Mouse (Mus musculus): ENCODE measurements around the gene Fto.

- no peak for TF ChIP-seq KAT2A (IDR thresholded peaks at IDR 0.05; ENCODE audit: insufficient replicate concordance, low read length)
- TF ChIP-seq MEF2A (IDR thresholded peaks at IDR 0.05; ENCODE audit: borderline replicate concordance, low read depth, low read length) = no peak
- TF ChIP-seq GABPA (IDR thresholded peaks at IDR 0.05; ENCODE audit: insufficient replicate concordance, low read depth, low read length) = no peak
- TF ChIP-seq ZNF384 (IDR thresholded peaks at IDR 0.05; ENCODE audit: low read depth, low read length) = no peak
- no peak for TF ChIP-seq CTCF (conservative IDR thresholded peaks at IDR 0.05 in 1 of 2, IDR thresholded peaks at IDR 0.05 in 1 of 2; ENCODE audit: low read depth in 2 of 2, low read length in 2 of 2)
- TF ChIP-seq NRF1 (IDR thresholded peaks at IDR 0.05; ENCODE audit: low read depth, low read length) = no peak
- no peak for TF ChIP-seq SMC3 (IDR thresholded peaks at IDR 0.05; ENCODE audit: low read depth, low read length)
- TF ChIP-seq ZC3H11A (IDR thresholded peaks at IDR 0.05; ENCODE audit: low read depth, low read length) = no peak
- TF ChIP-seq MAFK (IDR thresholded peaks at IDR 0.05; ENCODE audit: insufficient replicate concordance, low read length) = no peak
- no peak for TF ChIP-seq PAX5 (IDR thresholded peaks at IDR 0.05; ENCODE audit: low read length)
Observed at GRCm38 (mm10) chr8:91496000-91496399, 182.7 kb downstream of the Fto start.

All from CH12.LX (cell line).